Mouse (Mus musculus) midbrain, embryonic 14.5 days (tissue): ENCODE measurements at regions not wholly inside any gene's neighbourhood (a gene's known extent, or its start where the extent isn't known, plus 50 kb on each side); places are given as distances from the start of the nearest gene placed in this dataset.

Source experiments
- ATAC-seq: fragments of 200-750 bp; cut with Nextera tagmentation; 2 replicates; pipeline ENCODE4 v1.8.0; 2017; ENCODE audit warnings: moderate number of reproducible peaks, moderate library complexity; ENCODE audit not compliant: low FRiP score, low TSS enrichment
- DNase-seq: peaks from one replicate; pipeline ENCODE4 v3.0.0-alpha.2; 2015
- H3K27ac ChIP-seq: fragments of 300-500 bp; sonication (generic); replicated peaks from 2 replicates; pipeline ENCODE4 v1.5.1; 2014; ENCODE audit warnings: mild to moderate bottlenecking, low read depth, low read length, moderate library complexity
- H3K27me3 ChIP-seq: fragments of 300-500 bp; sonication (generic); 2 replicates; pipeline ENCODE4 v1.6.1; 2014; ENCODE audit warnings: low read length, control low read depth, mixed read lengths; ENCODE audit not compliant: control insufficient read depth, insufficient read depth
- H3K36me3 ChIP-seq: fragments of 300-500 bp; sonication (generic); 2 replicates; pipeline ENCODE4 v1.6.1; 2014; ENCODE audit warnings: low read length, control low read depth; ENCODE audit not compliant: control insufficient read depth, insufficient read depth
- H3K4me1 ChIP-seq: fragments of 300-500 bp; sonication (generic); 2 replicates; pipeline ENCODE4 v1.6.1; 2014; ENCODE audit warnings: mild to moderate bottlenecking, antibody characterized with exemption, low read length, control low read depth; ENCODE audit not compliant: control insufficient read depth, insufficient read depth
- H3K4me2 ChIP-seq: fragments of 300-500 bp; sonication (generic); 2 replicates; pipeline ENCODE4 v1.6.1; 2014; ENCODE audit warnings: mild to moderate bottlenecking, low read length, moderate library complexity
- H3K4me3 ChIP-seq: fragments of 300-500 bp; sonication (generic); replicated peaks from 2 replicates; pipeline ENCODE4 v1.5.1; 2014; ENCODE audit warnings: low read depth, low read length
- H3K9ac ChIP-seq: fragments of 300-500 bp; sonication (generic); replicated peaks from 2 replicates; pipeline ENCODE4 v1.6.1; 2014; ENCODE audit warnings: mild to moderate bottlenecking, low read length, moderate library complexity
- H3K9me3 ChIP-seq: fragments of 300-500 bp; sonication (generic); 2 replicates; pipeline ENCODE4 v1.6.1; 2016; ENCODE audit warnings: low read length, control low read depth, mixed read lengths; ENCODE audit not compliant: control insufficient read depth
- WGBS: fragments of 180-500 bp; shearing (Covaris S2); extraction: QIAGEN DNeasy Blood & Tissue Kit; methylation state at CpG from one replicate; pipeline ENCODE4 v1.1.7; 2014; 5-methylcytosine and 5-hydroxymethylcytosine counted together

- H3K36me3 ChIP-seq: no peaks in the 10 kb centered on the region
- no peak overlapping the region for H3K4me2 ChIP-seq
- H3K27me3 ChIP-seq: no peaks in the 10 kb centered on the region
- WGBS: 23% methylated on average over 4 of the region's 4 CpGs
- H3K9ac ChIP-seq: no peak overlapping the region
- DNase-seq (peak; percentile 47), ATAC-seq (no peak)
- H3K4me1 ChIP-seq: no peaks in the 10 kb centered on the region
- no peaks in the 10 kb centered on the region for H3K9me3 ChIP-seq
- H3K4me3 ChIP-seq: no peak overlapping the region
- no peak overlapping the region for H3K27ac ChIP-seq
Measured at GRCm38 (mm10) chr3:140109401-140109800, 903.9 kb downstream of the Stpg2 start.

- H3K27ac ChIP-seq: no peak overlapping the region
- H3K4me2 ChIP-seq: no peak overlapping the region
- no peaks in the 10 kb centered on the region for H3K9me3 ChIP-seq
- no peaks in the 10 kb centered on the region for H3K36me3 ChIP-seq
- H3K4me1 ChIP-seq: no peaks in the 10 kb centered on the region
- WGBS: 65% methylated on average over 9 of the region's 9 CpGs
- ATAC-seq (no peak), DNase-seq (no peak)
- H3K4me3 ChIP-seq: no peak overlapping the region
- no peak overlapping the region for H3K9ac ChIP-seq
- H3K27me3 ChIP-seq: no peaks in the 10 kb centered on the region
Measured at GRCm38 (mm10) chr3:140111414-140112172, 906.1 kb downstream of the Stpg2 start.

- no peak overlapping the region for H3K9ac ChIP-seq
- no peak overlapping the region for H3K27ac ChIP-seq
- 49% methylated on average over 1 of the region's 1 CpGs for WGBS
- H3K27me3 ChIP-seq: no peaks in the 10 kb centered on the region
- no peak for ATAC-seq
- no peak overlapping the region for H3K4me2 ChIP-seq
- no peak overlapping the region for H3K4me3 ChIP-seq
- H3K4me1 ChIP-seq: no peaks in the 10 kb centered on the region
- DNase-seq: no peak
- no peaks in the 10 kb centered on the region for H3K9me3 ChIP-seq
- no peaks in the 10 kb centered on the region for H3K36me3 ChIP-seq
Measured at GRCm38 (mm10) chr3:140115116-140115515, 909.6 kb downstream of the Stpg2 start.

GRCm38 (mm10) chr3:140127310-140127709 lies 921.8 kb downstream of the Stpg2 start:
- Histone ChIP-seq H3K9me3 (no peaks in the 10 kb centered on the region), H3K9ac (no peak overlapping the region), H3K27me3 (no peaks in the 10 kb centered on the region), H3K4me2 (no peak overlapping the region), H3K36me3 (no peaks in the 10 kb centered on the region), H3K4me1 (no peaks in the 10 kb centered on the region), H3K4me3 (no peak overlapping the region), H3K27ac (no peak overlapping the region)
- 61% methylated on average over 3 of the region's 3 CpGs for WGBS
- ATAC-seq (no peak), DNase-seq (no peak)

- H3K27me3 ChIP-seq: no peaks in the 10 kb centered on the region
- H3K4me1 ChIP-seq: no peaks in the 10 kb centered on the region
- no peak for DNase-seq
- no peaks in the 10 kb centered on the region for H3K9me3 ChIP-seq
- no peak overlapping the region for H3K27ac ChIP-seq
- no peak overlapping the region for H3K4me3 ChIP-seq
- no peak overlapping the region for H3K9ac ChIP-seq
- no peak for ATAC-seq
- WGBS: 80% methylated on average over 8 of the region's 8 CpGs
- no peaks in the 10 kb centered on the region for H3K36me3 ChIP-seq
- no peak overlapping the region for H3K4me2 ChIP-seq
Measured at GRCm38 (mm10) chr3:140129065-140129778, 923.7 kb downstream of the Stpg2 start.

GRCm38 (mm10) chr3:140143900-140144299 lies 938.4 kb downstream of the Stpg2 start:
- no peaks in the 10 kb centered on the region for H3K27me3 ChIP-seq
- 95% methylated on average over 2 of the region's 2 CpGs for WGBS
- no peak overlapping the region for H3K27ac ChIP-seq
- H3K4me1 ChIP-seq: no peaks in the 10 kb centered on the region
- H3K9me3 ChIP-seq: no peaks in the 10 kb centered on the region
- no peak overlapping the region for H3K9ac ChIP-seq
- H3K36me3 ChIP-seq: no peaks in the 10 kb centered on the region
- ATAC-seq (no peak), DNase-seq (no peak)
- no peak overlapping the region for H3K4me3 ChIP-seq
- H3K4me2 ChIP-seq: no peak overlapping the region

GRCm38 (mm10) chr3:140147158-140147933 lies 941.9 kb downstream of the Stpg2 start:
- Histone ChIP-seq H3K27ac (no peak overlapping the region), H3K27me3 (no peaks in the 10 kb centered on the region), H3K36me3 (no peaks in the 10 kb centered on the region), H3K9me3 (no peaks in the 10 kb centered on the region), H3K4me3 (no peak overlapping the region), H3K4me1 (0 out of 2 replicates have a peak, but pooled peaks cover 4% of the 10 kb centered on the region), H3K4me2 (no peak overlapping the region), H3K9ac (no peak overlapping the region)
- ATAC-seq (no peak), DNase-seq (no peak)
- WGBS: 80% methylated on average over 2 of the region's 2 CpGs

- peak; percentile 75; the same call in 1 of the 2 replicates for ATAC-seq
- peak; percentile 74 for DNase-seq
- Histone ChIP-seq H3K4me1 (0 out of 2 replicates have a peak, but pooled peaks cover 4% of the 10 kb centered on the region), H3K36me3 (no peaks in the 10 kb centered on the region), H3K4me2 (0 out of 2 replicates have a peak overlapping the region, but pooled peaks have one; percentile 6), H3K4me3 (no peak overlapping the region), H3K9me3 (no peaks in the 10 kb centered on the region), H3K27ac (no peak overlapping the region), H3K9ac (no peak overlapping the region), H3K27me3 (no peaks in the 10 kb centered on the region)
- WGBS: 22% methylated on average over 7 of the region's 7 CpGs
Measured at GRCm38 (mm10) chr3:140150530-140150951, 945.0 kb downstream of the Stpg2 start.
